Mouse (Mus musculus) heart, adult 2 months (tissue): ENCODE results near the gene Cdrt4.

Experiments used
- CTCF ChIP-seq: fragments of 200-600 bp; IDR thresholded peaks from 2 replicates; pipeline ENCODE4 v1.8.1; 2022; ENCODE audit warnings: antibody characterized with exemption, mild to moderate bottlenecking, moderate library complexity
- EP300 ChIP-seq: fragments of 200-500 bp; IDR thresholded peaks from 2 replicates; pipeline ENCODE4 v1.6.1; 2011; ENCODE audit warnings: low read depth, low read length, control low read depth; ENCODE audit not compliant: insufficient read depth

DNA sequence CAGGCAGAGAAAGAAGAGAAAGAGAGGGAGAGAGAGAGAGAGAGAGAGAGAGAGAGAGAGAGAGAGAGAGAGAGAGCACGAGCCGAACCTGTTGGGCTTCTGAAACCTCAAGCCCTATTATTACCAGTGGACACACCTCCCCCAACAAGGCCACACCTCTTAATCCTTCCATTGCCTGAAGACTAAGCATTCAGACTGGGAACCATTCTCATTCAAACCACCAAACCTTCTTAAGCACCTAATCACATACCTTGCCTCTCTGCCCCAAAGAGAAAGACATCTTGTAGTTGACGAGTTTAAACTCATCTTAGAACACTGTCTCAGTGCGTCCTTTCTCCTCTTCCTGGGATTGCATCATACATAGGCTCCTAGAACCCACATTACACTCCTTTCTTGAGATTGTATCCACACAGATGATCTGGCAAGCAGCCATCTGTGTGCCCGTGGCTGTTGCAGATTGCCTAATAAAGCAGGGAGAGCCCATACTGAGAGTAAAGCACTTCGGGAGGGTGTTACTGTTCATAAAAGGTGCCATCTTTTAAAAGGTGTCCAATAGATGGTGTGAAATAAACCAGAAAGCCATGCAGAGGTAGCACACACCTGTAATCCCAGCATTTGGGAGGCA, 47.0 kb upstream of the Cdrt4 start:
- TF ChIP-seq CTCF (no peak), EP300 (no peak)
